Mouse (Mus musculus) megakaryocyte, embryonic 14.5 days (primary cell): ENCODE data around the gene Pacsin1.

Experiments used
- FLI1 ChIP-seq: IDR thresholded peaks from 2 replicates; pipeline ENCODE4 v1.6.1; 2012; ENCODE audit warnings: low read length, inconsistent platforms, mixed read lengths
- GATA1 ChIP-seq: IDR thresholded peaks from 3 replicates; pipeline ENCODE4 v1.6.1; 2012; ENCODE audit warnings: mixed read lengths, low read length, inconsistent platforms, borderline replicate concordance

DNA sequence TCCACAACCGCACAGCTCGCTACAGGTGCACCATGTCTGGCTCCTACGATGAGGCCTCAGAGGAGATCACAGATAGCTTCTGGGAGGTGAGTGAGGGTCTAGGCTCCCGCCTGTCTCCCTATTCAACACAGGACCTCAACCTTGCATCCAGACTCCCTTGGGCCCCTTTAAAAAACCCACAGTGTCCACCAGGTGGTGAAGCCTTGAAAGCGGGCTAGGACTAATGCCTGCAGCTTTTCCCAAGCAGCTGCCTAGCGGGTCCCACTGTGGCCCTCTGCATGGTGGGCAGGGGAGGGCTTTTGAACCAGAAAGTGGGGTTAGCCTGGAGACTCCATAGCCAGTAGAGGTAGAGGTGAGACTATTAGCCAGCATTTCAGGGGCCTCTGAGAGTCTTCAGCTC is 46.5 kb downstream of the Pacsin1 start:
- TF ChIP-seq GATA1 (no peak), FLI1 (no peak)
